Mouse (Mus musculus): ENCODE data around the gene Taar5. TPM values are rescaled to one million over a fixed set of nuclear protein-coding genes. Genes with fewer than 3 reads are reported as not detected.

Taar5 gene
- not detected in 2 replicates for total RNA-seq (2017)

GRCm38 (mm10) chr10:23970656-23971165, at the start of gene Taar5:
TSS of gene Taar5 (plus strand) at chr10:23970706.
- ATAC-seq (ENCODE audit: extremely low read depth, insufficient number of reproducible peaks, low FRiP score, poor library complexity, severe bottlenecking) = no peak

DNA sequence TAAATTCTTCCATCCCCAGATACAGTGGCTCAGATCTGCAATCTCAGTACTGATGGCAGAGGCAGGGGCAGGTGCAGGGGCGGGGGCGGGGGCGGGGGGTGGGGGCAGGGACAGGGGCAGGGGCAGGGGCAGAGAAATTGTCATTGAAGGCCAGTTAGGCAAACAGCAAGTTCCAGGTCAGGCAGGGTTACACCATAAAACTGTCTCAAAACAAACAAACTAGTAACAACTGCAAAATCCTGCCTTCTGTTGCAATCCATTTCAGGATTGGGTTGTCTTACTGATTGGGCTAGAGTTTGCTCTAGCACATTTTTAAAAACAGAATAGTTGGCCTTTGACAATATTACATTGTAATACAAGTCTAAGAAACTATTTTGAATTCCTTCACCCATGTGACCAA, 48.0 kb upstream of the Taar5 start:
- no peak for ATAC-seq (ENCODE audit: extremely low read depth, insufficient number of reproducible peaks, low FRiP score, poor library complexity, severe bottlenecking)

DNA sequence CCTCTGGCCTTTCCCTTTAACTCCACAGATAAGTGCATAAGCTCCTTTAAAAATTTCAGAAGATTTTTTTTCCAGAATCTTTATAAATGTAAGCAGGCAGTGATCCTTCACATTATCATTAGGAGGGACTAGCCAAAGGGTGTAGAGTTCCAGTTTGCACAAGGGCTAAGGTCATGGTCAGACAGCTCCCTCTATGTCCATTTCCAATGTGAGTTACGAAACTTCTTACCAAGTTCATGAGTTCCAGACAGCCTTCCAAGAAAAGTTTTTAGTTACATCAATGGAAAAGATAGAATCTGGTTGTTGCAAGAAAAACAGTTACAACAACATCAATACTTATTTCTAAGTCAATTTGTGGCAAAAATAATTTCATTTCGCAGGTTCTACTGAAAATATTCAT, 46.6 kb upstream of the Taar5 start:
- ATAC-seq (ENCODE audit: extremely low read depth, insufficient number of reproducible peaks, low FRiP score, poor library complexity, severe bottlenecking) = no peak

DNA sequence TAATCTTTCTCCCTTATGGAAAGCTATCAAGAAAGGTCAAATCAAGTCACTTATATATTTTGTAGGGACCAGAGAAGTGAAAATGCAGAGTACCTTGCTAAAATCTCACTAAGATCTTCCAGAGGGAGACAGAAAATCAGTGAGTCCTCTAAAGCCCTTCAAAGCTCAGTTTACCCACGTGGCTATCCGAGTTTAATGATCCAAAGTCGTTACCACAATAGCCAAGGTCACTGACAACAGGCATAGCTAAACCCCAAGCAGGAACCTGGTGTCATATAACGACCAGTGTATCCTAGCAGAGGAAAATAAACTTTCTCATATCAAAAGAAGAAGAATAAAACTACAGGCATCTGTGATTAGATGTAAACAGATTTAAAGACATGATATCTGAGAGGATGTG, 32.9 kb upstream of the Taar5 start:
- no peak for ATAC-seq (ENCODE audit: extremely low read depth, insufficient number of reproducible peaks, low FRiP score, poor library complexity, severe bottlenecking)

- no peak for ATAC-seq (ENCODE audit: extremely low read depth, insufficient number of reproducible peaks, low FRiP score, poor library complexity, severe bottlenecking)
Measured at GRCm38 (mm10) chr10:23938312-23938711, 32.2 kb upstream of the Taar5 start, which contains the start of gene Taar2. TSS of gene Taar2 (plus strand) at chr10:23938572.

DNA sequence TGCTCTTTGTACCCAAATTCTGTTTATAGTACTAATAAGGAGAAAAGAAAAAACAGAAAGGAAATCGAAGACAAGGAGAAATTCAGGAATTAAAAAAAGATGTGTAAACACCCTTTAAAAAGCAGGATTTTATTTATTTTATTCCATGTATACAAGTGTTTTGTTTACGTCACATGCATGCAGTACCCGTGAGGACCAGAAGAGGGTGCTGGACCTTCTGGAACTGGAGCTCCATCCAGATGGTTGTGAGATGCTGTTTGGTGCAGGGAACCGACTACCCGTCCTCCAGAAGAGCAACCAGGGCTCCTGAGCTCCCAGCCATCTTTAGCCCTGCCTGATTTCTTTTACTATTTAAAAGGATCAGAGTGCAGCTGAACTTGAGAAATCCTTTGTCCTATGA, 28.0 kb upstream of the Taar5 start:
- ATAC-seq (ENCODE audit: extremely low read depth, insufficient number of reproducible peaks, low FRiP score, poor library complexity, severe bottlenecking) = no peak

- no peak for ATAC-seq (ENCODE audit: extremely low read depth, insufficient number of reproducible peaks, low FRiP score, poor library complexity, severe bottlenecking)
Measured at GRCm38 (mm10) chr10:23948026-23948425, 22.5 kb upstream of the Taar5 start.

GRCm38 (mm10) chr10:23949508-23950005, 20.9 kb upstream of the Taar5 start, which contains the start of gene Taar3:
TSS of gene Taar3 (plus strand) at chr10:23949558.
- no peak for ATAC-seq (ENCODE audit: extremely low read depth, insufficient number of reproducible peaks, low FRiP score, poor library complexity, severe bottlenecking)

- ATAC-seq (ENCODE audit: extremely low read depth, insufficient number of reproducible peaks, low FRiP score, poor library complexity, severe bottlenecking) = no peak
Measured at GRCm38 (mm10) chr10:23951714-23952113, 18.8 kb upstream of the Taar5 start.

- no peak for ATAC-seq (ENCODE audit: extremely low read depth, insufficient number of reproducible peaks, low FRiP score, poor library complexity, severe bottlenecking)
Measured at GRCm38 (mm10) chr10:23959071-23959470, 11.4 kb upstream of the Taar5 start.

- no peak for ATAC-seq (ENCODE audit: extremely low read depth, insufficient number of reproducible peaks, low FRiP score, poor library complexity, severe bottlenecking)
Measured at GRCm38 (mm10) chr10:23960444-23960915, 10.0 kb upstream of the Taar5 start, which contains the start of gene Taar4. TSS of gene Taar4 (plus strand) at chr10:23960494.

DNA sequence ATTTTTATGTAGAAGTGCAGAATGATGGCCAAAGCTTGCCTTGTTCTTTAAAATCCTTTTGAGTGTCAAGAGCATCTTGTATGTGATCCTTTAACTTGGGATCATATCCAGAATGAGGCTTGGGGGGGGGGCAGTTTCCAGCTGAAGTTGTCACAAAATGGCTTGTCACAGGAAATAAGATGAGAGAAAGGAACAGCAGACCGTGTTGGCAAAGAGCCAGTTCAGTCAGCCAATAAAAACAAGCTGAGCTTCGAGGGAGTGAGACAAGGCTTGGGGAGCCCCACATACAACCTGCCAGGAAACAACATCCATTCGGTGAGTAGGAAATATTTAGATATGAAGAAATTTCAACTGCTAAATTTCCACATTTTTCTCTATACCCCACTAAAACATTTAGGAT, 7.1 kb upstream of the Taar5 start:
- ATAC-seq (ENCODE audit: extremely low read depth, insufficient number of reproducible peaks, low FRiP score, poor library complexity, severe bottlenecking) = no peak

GRCm38 (mm10) chr10:23964921-23965610, 5.4 kb upstream of the Taar5 start:
- no peak for ATAC-seq (ENCODE audit: extremely low read depth, insufficient number of reproducible peaks, low FRiP score, poor library complexity, severe bottlenecking)

GRCm38 (mm10) chr10:23971256-23971655, 750 bp downstream of the Taar5 start:
- no peak for ATAC-seq (ENCODE audit: extremely low read depth, insufficient number of reproducible peaks, low FRiP score, poor library complexity, severe bottlenecking)

- ATAC-seq (ENCODE audit: extremely low read depth, insufficient number of reproducible peaks, low FRiP score, poor library complexity, severe bottlenecking) = no peak
Measured at GRCm38 (mm10) chr10:23977958-23978357, 7.5 kb downstream of the Taar5 start.

DNA sequence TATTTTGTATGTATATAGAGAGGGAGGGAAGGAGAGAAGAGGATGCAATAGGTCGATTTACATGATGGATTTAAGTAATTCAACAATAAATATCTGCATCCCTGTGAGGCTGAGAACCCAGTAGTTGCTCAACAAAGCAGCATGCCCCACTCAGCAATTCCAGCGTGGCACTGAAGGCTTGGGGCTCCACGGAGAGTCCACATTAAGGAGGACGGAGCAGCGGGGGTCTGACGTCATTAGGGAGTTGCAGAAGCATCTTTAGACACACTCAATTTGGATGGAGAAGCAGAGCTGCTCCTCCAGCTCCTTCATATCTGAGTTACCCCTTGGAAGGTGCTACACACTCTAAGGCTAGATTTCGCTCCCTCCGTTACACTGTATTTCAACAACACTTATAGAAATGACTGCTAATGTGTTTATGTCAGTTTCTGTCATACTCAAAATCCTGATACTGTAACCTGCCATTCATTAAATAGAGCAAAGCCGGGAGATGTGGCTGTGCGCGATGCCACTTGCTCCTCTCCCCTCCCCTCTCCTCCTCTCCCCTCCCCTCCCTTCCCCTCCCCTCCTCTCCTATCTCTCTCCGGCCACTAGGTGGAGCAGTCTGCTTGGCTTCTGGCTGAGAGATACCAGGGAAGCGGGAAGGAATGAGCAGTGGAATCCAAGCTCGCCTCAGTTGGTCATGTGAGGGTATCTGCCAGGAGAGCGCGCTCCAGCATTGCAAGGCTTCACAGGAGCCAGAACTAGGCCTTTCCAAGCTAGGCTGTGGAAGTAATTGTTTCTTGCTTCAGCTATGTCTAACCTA, 8.6 kb downstream of the Taar5 start:
- ATAC-seq (ENCODE audit: extremely low read depth, insufficient number of reproducible peaks, low FRiP score, poor library complexity, severe bottlenecking) = 0 out of 2 replicates have a peak, but pooled peaks have one; percentile 23

GRCm38 (mm10) chr10:23985546-23985945, 15.0 kb downstream of the Taar5 start, which contains the start of gene Taar6:
TSS of gene Taar6 (minus strand) at chr10:23985646.
- ATAC-seq (ENCODE audit: extremely low read depth, insufficient number of reproducible peaks, low FRiP score, poor library complexity, severe bottlenecking) = no peak

GRCm38 (mm10) chr10:23986419-23986818, 15.9 kb downstream of the Taar5 start:
- no peak for ATAC-seq (ENCODE audit: extremely low read depth, insufficient number of reproducible peaks, low FRiP score, poor library complexity, severe bottlenecking)

- ATAC-seq (ENCODE audit: extremely low read depth, insufficient number of reproducible peaks, low FRiP score, poor library complexity, severe bottlenecking) = no peak
Measured at GRCm38 (mm10) chr10:23993381-23993780, 22.9 kb downstream of the Taar5 start, which contains the start of gene Taar7a. TSS of gene Taar7a (minus strand) at chr10:23993481.

Data from neutrophil, adult 5-6 weeks (primary cell).